Comparison of ENCODE assay signal across 9 mouse cellular contexts in genomic region chr8:88621408-88621807, GRCm38 (mm10). TPM values are rescaled to one million over a fixed set of nuclear protein-coding genes. Genes with fewer than 3 reads are reported as not detected.
DNase-seq lines count a peak whose midpoint lies in the region; ATAC-seq and TF ChIP-seq lines count a peak whose summit lies in the region.
"Had no signal": no experiment of that assay in that cellular context is flagged by ENCODE, and none has a peak within 500 bp of the region (broad histone marks: within the 10 kb centered on the region; RNA-seq: fewer than 3 reads in every experiment).

No protein-coding gene starts in this region.

- H3K36me3 ChIP-seq in G1E (replicated peaks): peaks cover 20% of the 10 kb centered on the region
- H3K36me3 ChIP-seq in forebrain, embryonic 13.5 days (ENCODE audit: poor library complexity, severe bottlenecking): no peaks in the 10 kb centered on the region
- H3K36me3 ChIP-seq in hindbrain, embryonic 11.5 days (ENCODE audit: control insufficient read depth, insufficient read depth, low read length): no peaks in the 10 kb centered on the region
- H3K36me3 ChIP-seq: liver, embryonic 15.5 days had no signal

- H3K27ac ChIP-seq in bone marrow, adult 2 months (ENCODE audit: control insufficient read depth, insufficient read depth, low read depth, low read length, poor library complexity): no peak overlapping the region
- H3K27ac ChIP-seq in forebrain, embryonic 13.5 days: no peak overlapping the region
- no peak overlapping the region for H3K27ac ChIP-seq in hindbrain, embryonic 11.5 days (ENCODE audit: low read depth, low read length)
- H3K27ac ChIP-seq: liver, embryonic 15.5 days had no signal

- ATAC-seq in G1E (ENCODE audit: extremely low read depth, insufficient number of reproducible peaks, low FRiP score, poor library complexity, severe bottlenecking): peak; percentile 52; the same call in 1 of the 2 replicates
- peak; percentile 73 for ATAC-seq in forebrain, embryonic 13.5 days
- no peak for ATAC-seq in hindbrain, embryonic 11.5 days (ENCODE audit: low FRiP score)

- peak; percentile 28; the same call in 1 of the 2 replicates for TF ChIP-seq CTCF in G1E (IDR thresholded peaks at IDR 0.05; ENCODE audit: low read depth, low read length)
- TF ChIP-seq CTCF in bone marrow, adult 2 months (IDR thresholded peaks at IDR 0.05; ENCODE audit: control insufficient read depth, insufficient read depth, low read length): peak; percentile 87

- H3K9me3 ChIP-seq in G1E (replicated peaks): no peaks in the 10 kb centered on the region
- no peaks in the 10 kb centered on the region for H3K9me3 ChIP-seq in forebrain, embryonic 13.5 days (replicated peaks)
- no peaks in the 10 kb centered on the region for H3K9me3 ChIP-seq in hindbrain, embryonic 11.5 days (ENCODE audit: control insufficient read depth, low read length)
- H3K9me3 ChIP-seq: liver, embryonic 15.5 days had no signal

- peaks cover 14% of the 10 kb centered on the region; the same call in 1 of the 2 replicates for H3K27me3 ChIP-seq in G1E (ENCODE audit: insufficient read depth, low read length)
- H3K27me3 ChIP-seq in forebrain, embryonic 13.5 days: peaks cover 38% of the 10 kb centered on the region
- H3K27me3 ChIP-seq in hindbrain, embryonic 11.5 days (ENCODE audit: control insufficient read depth, insufficient read depth, low read length): 0 out of 2 replicates have a peak, but pooled peaks cover 3% of the 10 kb centered on the region

- 4% methylated on average over 8 of the region's 8 CpGs for WGBS in bone marrow, adult 2 months
- WGBS in forebrain, embryonic 13.5 days: under 1% methylated on average over 8 of the region's 8 CpGs
- WGBS in hindbrain, embryonic 11.5 days: 0% methylated on average over 8 of the region's 8 CpGs

- H3K4me3 ChIP-seq in G1E (ENCODE audit: low read depth, low read length): no peak overlapping the region
- no peak overlapping the region for H3K4me3 ChIP-seq in bone marrow, adult 2 months (replicated peaks; ENCODE audit: control insufficient read depth, low read depth, low read length)
- H3K4me3 ChIP-seq in forebrain, embryonic 13.5 days: no peak overlapping the region
- H3K4me3 ChIP-seq in hindbrain, embryonic 11.5 days (ENCODE audit: low read depth, low read length): no peak overlapping the region
- H3K4me3 ChIP-seq: liver, embryonic 15.5 days had no signal

- H3K9ac ChIP-seq in forebrain, embryonic 13.5 days: no peak overlapping the region
- H3K9ac ChIP-seq in hindbrain, embryonic 11.5 days (ENCODE audit: low read depth, low read length): no peak overlapping the region
- H3K9ac ChIP-seq: liver, embryonic 15.5 days had no signal

- peak; percentile 46 for DNase-seq in G1E (ENCODE audit: low spot score)
- DNase-seq in hindbrain, embryonic 11.5 days (ENCODE audit: low spot score): peak; percentile 87
- peak; percentile 44 to 83 for DNase-seq in layer of hippocampus, adult 8-10 months (ENCODE audit: low spot score in 2 of 2)
- peak; percentile 91 for DNase-seq in lung, postnatal 36 days
- peak; percentile 90 for DNase-seq in right cerebral cortex, adult 2 months (ENCODE audit: low spot score in 2 of 2)
- DNase-seq in urinary bladder, postnatal 4 days (ENCODE audit: low spot score in 2 of 2): peak; percentile 54 to 82

- H3K4me1 ChIP-seq in G1E (ENCODE audit: insufficient read depth, low read depth, low read length): no peaks in the 10 kb centered on the region
- H3K4me1 ChIP-seq in bone marrow, adult 2 months (ENCODE audit: control insufficient read depth, insufficient read depth, low read length): no peaks in the 10 kb centered on the region; the same call in 1 of the 2 replicates
- no peaks in the 10 kb centered on the region for H3K4me1 ChIP-seq in forebrain, embryonic 13.5 days
- no peaks in the 10 kb centered on the region for H3K4me1 ChIP-seq in hindbrain, embryonic 11.5 days (replicated peaks; ENCODE audit: control insufficient read depth, insufficient read depth, low read length)
- H3K4me1 ChIP-seq: liver, embryonic 15.5 days had no signal

- no peak for TF ChIP-seq POLR2A in bone marrow, adult 2 months (IDR thresholded peaks at IDR 0.05; ENCODE audit: borderline replicate concordance, control insufficient read depth, low read depth, low read length)

- no peak overlapping the region for H3K4me2 ChIP-seq in forebrain, embryonic 13.5 days
- H3K4me2 ChIP-seq in hindbrain, embryonic 11.5 days (replicated peaks; ENCODE audit: low read depth, low read length): no peak overlapping the region
- H3K4me2 ChIP-seq: liver, embryonic 15.5 days had no signal

RNA-seq across cellular contexts. Expression of gene Snx20, which starts 14.5 kb away (rescaled TPM):
- total RNA-seq in G1E (2014; fragmentation: Nextera tagmentation) (16.0 and 19.5 TPM in 2 replicates), G1E (2017) (15.9 and 16.7 TPM in 2 replicates)
- 38.8 and 51.2 TPM in 2 replicates for polyA plus RNA-seq in G1E (2012)
- 7.9 and 18.6 TPM in 2 replicates for polyA plus RNA-seq in bone marrow, adult 2 months (2011; ENCODE audit: insufficient read depth, insufficient read length, low replicate concordance, missing spikeins)
- 0.47 and 0.80 TPM in 2 replicates for polyA plus RNA-seq in forebrain, embryonic 13.5 days (2015; fragmentation: Nextera tagmentation; extraction: Ambion mirVana)
- 1.4 and 2.1 TPM in 2 replicates for polyA plus RNA-seq in hindbrain, embryonic 11.5 days (2014; fragmentation: Nextera tagmentation; extraction: Ambion mirVana)
- 1 to 10 TPM; 1.8 to 6.2 (median 3.3) TPM for total RNA-seq in layer of hippocampus, adult 8-10 months (2022)

RNA-seq across cellular contexts. Expression of gene Nod2, which starts 25.7 kb away (rescaled TPM):
- total RNA-seq in G1E (2014; fragmentation: Nextera tagmentation) (0.24 and 1.1 TPM in 2 replicates), G1E (2017) (0.22 and 0.23 TPM in 2 replicates)
- 0.04 and 0.07 TPM in 2 replicates for polyA plus RNA-seq in G1E (2012)
- 2.6 TPM in 1 of 2 replicates, not detected in the other for polyA plus RNA-seq in bone marrow, adult 2 months (2011; ENCODE audit: insufficient read depth, insufficient read length, low replicate concordance, missing spikeins)
- polyA plus RNA-seq in forebrain, embryonic 13.5 days (2015; fragmentation: Nextera tagmentation; extraction: Ambion mirVana): 0.06 and 0.10 TPM in 2 replicates
- 0.13 and 0.14 TPM in 2 replicates for polyA plus RNA-seq in hindbrain, embryonic 11.5 days (2014; fragmentation: Nextera tagmentation; extraction: Ambion mirVana)
- under 1 TPM; 0.22 to 0.82 (median 0.42) TPM for total RNA-seq in layer of hippocampus, adult 8-10 months (2022)
